Mouse (Mus musculus): Measurements from ENCODE around the gene Dus2.
"Not testable (repeated sequence)": the region's sequence is repeated elsewhere in the genome, so short reads cannot be mapped to it uniquely, and the experiment has no call there.

The Dus2 gene

GRCm38 (mm10) chr8:105990856-105991387 lies at the start of gene Dus2:
TSS of gene Dus2 (plus strand) at chr8:105991337.
- peak; percentile 60 to 78 for DNase-seq (ENCODE audit: low spot score in 2 of 2)

GRCm38 (mm10) chr8:105942026-105942425 lies 49.1 kb upstream of the Dus2 start:
- DNase-seq (ENCODE audit: low spot score in 2 of 2) = no peak

- no peak for DNase-seq (ENCODE audit: low spot score in 2 of 2)
These were observed 48.6 kb upstream of the Dus2 start for GRCm38 (mm10) chr8:105942542-105942941.

DNA sequence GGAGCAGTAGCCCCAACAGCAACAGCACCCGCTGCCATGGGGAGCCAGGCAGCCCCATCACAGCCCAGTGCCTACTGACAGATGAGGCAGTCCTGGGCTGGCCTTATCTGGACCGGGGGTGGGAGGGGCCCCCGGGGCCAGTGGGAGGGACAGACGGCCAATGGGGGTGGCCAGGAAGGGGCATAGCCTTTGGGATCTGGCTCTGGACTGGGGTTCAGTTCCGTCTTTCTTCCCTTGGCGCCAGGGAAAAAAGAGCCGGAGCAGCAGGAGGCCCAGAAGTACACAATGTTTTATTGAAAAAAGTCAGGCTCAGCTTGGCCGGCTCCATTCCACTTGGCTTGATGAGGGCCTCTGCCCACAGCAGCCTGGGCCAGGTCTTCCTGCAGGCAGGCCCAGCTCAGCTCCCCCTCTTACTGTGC lies 47.8 kb upstream of the Dus2 start, which contains the start of gene Lcat:
TSS of gene Lcat (minus strand) at position 62 of the 419 bp plus-strand sequence.
- no peak for DNase-seq (ENCODE audit: low spot score in 2 of 2)

DNA sequence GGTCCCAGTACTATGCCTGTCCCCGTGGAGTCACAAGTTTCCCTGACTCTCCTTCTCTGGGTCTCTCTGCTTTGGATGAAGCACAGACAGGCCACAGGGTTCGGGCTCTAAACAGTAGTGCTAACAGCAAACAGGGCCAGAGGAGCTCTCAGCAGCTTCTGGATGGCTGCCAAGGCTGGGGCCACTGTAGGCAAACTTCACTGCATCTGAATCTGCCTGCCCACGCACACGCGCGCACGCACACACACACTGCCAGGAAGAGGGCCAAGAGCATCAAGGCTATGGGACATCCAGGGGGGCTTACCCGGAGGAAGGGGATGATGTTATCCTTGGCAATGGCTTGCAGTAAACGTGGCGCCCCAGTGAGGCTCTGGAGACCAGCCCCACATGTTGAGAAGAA lies 41.8 kb upstream of the Dus2 start:
- DNase-seq (ENCODE audit: low spot score in 2 of 2) = peak in 1 of 2 experiments; percentile 34

DNA sequence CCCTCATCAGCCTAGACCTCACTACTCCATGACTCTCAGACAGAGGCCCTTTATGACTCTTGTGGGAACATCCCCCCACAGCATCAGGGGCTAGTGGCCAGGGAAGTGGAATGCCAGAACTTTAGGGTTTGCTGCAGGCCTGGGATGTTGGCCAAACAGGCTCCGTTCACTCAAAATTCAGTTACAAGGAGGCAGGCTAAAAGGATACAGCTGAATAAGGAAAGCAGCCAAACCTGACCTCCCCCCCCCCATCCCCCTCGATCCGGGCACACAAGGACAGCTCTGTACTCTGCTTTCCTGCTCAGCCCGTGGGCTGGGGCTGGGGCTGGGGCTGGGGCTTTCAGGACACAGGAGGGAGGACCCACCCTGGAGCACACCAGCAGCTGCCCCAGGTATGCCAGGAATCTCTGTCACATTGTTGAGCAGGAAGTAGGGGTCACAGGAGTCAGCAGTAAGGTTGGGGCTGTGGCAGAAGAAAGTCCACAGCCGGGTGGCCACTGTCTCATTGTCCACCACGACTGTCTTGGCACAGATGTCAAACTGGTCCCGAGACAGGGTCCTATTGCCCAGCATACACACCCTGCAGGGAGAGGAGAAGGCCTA lies 40.0 kb upstream of the Dus2 start:
- DNase-seq (ENCODE audit: low spot score in 2 of 2) = peak; percentile 53 to 56

- peak; percentile 49 to 62 for DNase-seq (ENCODE audit: low spot score in 2 of 2)
These were observed 34.6 kb upstream of the Dus2 start for GRCm38 (mm10) chr8:105956556-105956955.

DNA sequence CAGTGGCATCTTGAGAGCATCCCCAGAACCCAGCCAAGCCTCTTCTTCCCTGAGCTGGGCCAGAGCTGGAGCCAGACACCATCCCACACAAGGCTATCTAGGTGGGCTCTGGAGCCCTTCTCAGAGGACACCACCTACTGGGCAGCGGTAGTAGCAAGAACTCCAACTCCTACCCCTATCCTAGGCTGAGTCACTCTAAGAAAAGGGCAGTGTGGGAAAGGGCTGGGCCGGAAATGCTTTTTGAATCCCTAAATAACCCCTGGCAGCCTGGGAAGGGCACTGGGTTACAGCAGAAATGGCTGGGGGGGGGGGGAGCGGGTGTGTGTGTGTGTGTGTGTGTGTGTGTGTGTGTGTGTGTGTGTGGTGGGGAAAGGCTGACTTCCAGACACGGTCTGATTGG lies 33.3 kb upstream of the Dus2 start:
- DNase-seq (ENCODE audit: low spot score in 2 of 2) = peak; percentile 76 to 77

GRCm38 (mm10) chr8:105959350-105959749 lies 31.8 kb upstream of the Dus2 start:
- peak in 1 of 2 experiments; percentile 43 for DNase-seq (ENCODE audit: low spot score in 2 of 2)

DNA sequence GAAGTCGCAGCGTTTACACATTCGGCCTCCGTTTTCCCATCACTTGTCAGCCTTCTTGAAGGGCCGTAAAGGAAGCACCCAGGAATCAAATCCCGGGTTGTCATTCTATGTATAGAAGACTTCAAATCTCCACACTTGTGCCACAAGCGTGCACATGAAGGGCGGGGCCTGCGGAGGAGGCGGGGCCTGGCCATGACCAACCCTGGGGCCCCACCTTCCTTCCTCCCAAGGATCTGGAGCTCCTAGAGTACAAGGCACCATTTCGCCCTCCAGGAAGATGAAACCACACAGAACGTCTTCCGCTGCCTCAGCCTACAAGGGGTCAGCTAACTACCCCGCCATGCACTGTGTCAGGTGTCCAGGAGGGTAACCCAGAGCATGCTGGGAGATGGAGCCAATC lies 30.0 kb upstream of the Dus2 start:
- DNase-seq (ENCODE audit: low spot score in 2 of 2) = no peak

DNA sequence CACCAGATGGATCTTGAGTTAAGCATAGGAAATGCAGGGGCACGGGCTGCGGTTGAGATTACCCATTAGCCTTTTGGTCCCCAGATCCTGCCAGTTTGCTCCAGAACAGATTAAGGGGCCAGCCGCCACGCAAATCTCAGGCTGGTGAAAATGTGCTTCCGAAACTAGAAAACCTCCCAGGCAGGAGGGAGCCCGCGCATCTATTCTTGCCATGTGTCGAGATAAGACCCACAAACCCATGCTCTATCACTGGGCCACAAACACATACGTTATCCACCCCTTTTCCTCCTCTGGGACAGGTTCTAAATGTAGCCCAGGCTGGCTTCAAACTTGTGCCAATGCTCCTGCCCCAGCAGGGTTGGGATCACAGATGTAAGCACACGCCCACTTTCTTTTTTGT lies 29.6 kb upstream of the Dus2 start:
- no peak for DNase-seq (ENCODE audit: low spot score in 2 of 2)

GRCm38 (mm10) chr8:105964506-105965265 lies 26.5 kb upstream of the Dus2 start:
- DNase-seq (ENCODE audit: low spot score in 2 of 2) = peak; percentile 30 to 62

- peak; percentile 49 to 71 for DNase-seq (ENCODE audit: low spot score in 2 of 2)
These were observed 25.8 kb upstream of the Dus2 start for GRCm38 (mm10) chr8:105965266-105965904.

DNA sequence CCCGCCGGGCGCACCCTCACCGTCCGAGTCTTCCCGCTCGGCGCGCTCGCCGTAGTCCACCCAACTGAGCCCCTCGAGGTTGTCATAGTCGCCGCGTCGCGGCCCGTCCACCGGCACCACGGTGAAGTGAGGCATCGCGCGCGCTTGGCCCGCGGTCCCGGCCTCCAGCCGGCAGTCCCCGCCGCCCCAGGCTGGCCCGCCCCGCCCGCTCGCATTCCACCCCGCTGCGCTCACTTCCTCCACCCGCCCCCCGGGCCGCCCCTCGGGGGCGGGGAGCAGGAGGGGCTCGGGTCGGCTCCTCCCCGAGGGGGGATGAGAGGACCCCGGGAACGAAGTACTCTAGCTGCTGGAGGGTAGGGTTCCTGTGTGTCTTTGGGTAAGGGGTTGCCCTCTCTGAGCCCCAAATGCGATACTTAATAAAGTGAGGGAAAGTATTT lies 25.2 kb upstream of the Dus2 start, which contains the start of gene Slc12a4:
TSS of gene Slc12a4 (minus strand) at position 193 of the 437 bp plus-strand sequence.
- DNase-seq (ENCODE audit: low spot score in 2 of 2) = peak; percentile 86 to 88

GRCm38 (mm10) chr8:105966692-105967311 lies 24.3 kb upstream of the Dus2 start:
- DNase-seq (ENCODE audit: low spot score in 2 of 2) = no peak

DNA sequence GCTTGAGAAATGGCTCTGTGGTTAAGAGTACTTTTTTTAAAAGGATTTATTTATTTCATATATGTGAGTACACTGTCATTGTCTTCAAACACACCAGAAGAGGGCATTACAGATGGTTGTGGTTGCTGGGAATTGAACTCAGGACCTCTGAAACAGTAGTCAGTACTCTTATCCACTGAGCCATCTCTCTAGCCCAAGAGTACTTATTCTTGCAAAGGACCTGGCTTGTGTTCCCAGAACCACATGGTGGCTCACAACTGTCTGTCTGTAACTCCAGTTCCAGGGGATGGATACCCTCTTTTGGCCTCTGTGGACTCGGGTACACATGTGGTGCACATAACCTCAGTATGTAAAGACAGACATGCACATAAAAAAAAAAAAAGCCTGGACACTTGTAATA lies 21.8 kb upstream of the Dus2 start:
- DNase-seq (ENCODE audit: low spot score in 2 of 2) = no peak

GRCm38 (mm10) chr8:105971019-105971720 lies 20.0 kb upstream of the Dus2 start:
- no peak for DNase-seq (ENCODE audit: low spot score in 2 of 2)

DNA sequence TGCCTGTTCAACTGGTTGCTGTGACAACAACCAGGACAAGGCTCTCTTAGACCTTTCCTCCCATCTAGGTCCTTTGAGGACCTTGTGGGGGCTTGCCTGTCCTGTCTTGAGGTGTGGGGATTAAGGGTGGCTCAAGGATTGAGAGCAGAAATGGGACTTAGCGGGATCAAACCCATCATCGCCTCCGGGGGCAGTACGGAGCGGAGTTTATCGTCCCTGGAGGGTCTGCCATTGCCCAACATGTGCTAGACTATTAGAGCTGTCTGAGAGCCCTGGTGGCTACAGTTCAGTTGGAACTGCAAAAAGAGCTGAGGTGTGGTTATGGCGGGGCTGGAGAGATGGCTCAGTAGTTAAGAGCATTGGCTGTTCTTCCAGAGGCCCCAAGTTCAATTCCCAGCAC lies 15.8 kb upstream of the Dus2 start:
- no peak for DNase-seq (ENCODE audit: low spot score in 2 of 2)

- DNase-seq (ENCODE audit: low spot score in 2 of 2) = no peak
These were observed 11.8 kb upstream of the Dus2 start, which contains the start of gene Dpep3 for GRCm38 (mm10) chr8:105979325-105979724. TSS of gene Dpep3 (minus strand) at chr8:105979429.

DNA sequence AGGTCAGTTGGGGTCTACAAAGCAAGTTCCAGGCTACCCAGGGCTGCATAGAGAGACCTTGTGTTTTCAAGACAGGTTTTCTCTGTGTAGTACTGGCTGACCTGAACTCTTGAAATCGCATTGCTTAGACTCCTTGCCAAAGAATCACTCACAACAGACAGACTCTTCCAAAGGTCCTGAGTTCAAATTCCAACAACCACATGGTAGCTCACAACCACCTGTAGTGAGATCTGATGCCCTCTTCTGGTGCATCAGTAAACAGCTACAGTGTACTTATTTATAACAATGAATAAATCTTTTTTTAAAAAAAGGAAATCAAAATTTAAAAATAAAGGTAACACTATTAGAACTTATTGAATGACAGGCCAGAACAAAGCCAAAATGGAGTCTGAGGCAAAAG lies 10.0 kb upstream of the Dus2 start:
- DNase-seq (ENCODE audit: low spot score in 2 of 2) = no peak

- not testable (repeated sequence) for DNase-seq (ENCODE audit: low spot score in 2 of 2)
These were observed 7.7 kb upstream of the Dus2 start for GRCm38 (mm10) chr8:105983406-105983805.

Data from heart, adult 9 months (tissue).